Mouse (Mus musculus) intestine, embryonic 14.5 days (tissue): ENCODE data around the gene Slc26a1. TPM values are rescaled to one million over a fixed set of nuclear protein-coding genes. Genes with fewer than 3 reads are reported as not detected.

Source experiments
- ATAC-seq: fragments of 200-750 bp; cut with Nextera tagmentation; replicated peaks from 2 replicates; pipeline ENCODE4 v1.8.0; 2017; ENCODE audit warnings: low read depth, moderate number of reproducible peaks, moderate TSS enrichment, moderate library complexity; ENCODE audit not compliant: low FRiP score, low TSS enrichment
- DNase-seq: peaks from one replicate; pipeline ENCODE4 v3.0.0-alpha.2; 2018; ENCODE audit warnings: low spot score
- H3K27ac ChIP-seq: fragments of 300-500 bp; sonication (generic); 2 replicates; pipeline ENCODE4 v1.5.1; 2014; ENCODE audit warnings: low read depth, mild to moderate bottlenecking, control low read depth
- H3K27me3 ChIP-seq: fragments of 300-500 bp; sonication (generic); replicated peaks from 2 replicates; pipeline ENCODE4 v1.6.1; 2014; ENCODE audit warnings: low read length, control low read depth; ENCODE audit not compliant: control insufficient read depth, insufficient read depth
- H3K36me3 ChIP-seq: fragments of 300-500 bp; sonication (generic); 2 replicates; pipeline ENCODE4 v1.6.1; 2014; ENCODE audit warnings: low read length, control low read depth; ENCODE audit not compliant: control insufficient read depth, insufficient read depth
- H3K4me1 ChIP-seq: fragments of 300-500 bp; sonication (generic); replicated peaks from 2 replicates; pipeline ENCODE4 v1.6.1; 2014; ENCODE audit warnings: low read length, control low read depth, mixed read lengths; ENCODE audit not compliant: control insufficient read depth, insufficient read depth
- H3K4me2 ChIP-seq: fragments of 300-500 bp; sonication (generic); 2 replicates; pipeline ENCODE4 v1.6.1; 2014; ENCODE audit warnings: low read length
- H3K4me3 ChIP-seq: fragments of 300-500 bp; sonication (generic); 2 replicates; pipeline ENCODE4 v1.5.1; 2014; ENCODE audit warnings: low read depth, low read length, control low read depth, mixed read lengths
- H3K9ac ChIP-seq: fragments of 300-500 bp; sonication (generic); 2 replicates; pipeline ENCODE4 v1.6.1; 2014; ENCODE audit warnings: mild to moderate bottlenecking, low read length
- H3K9me3 ChIP-seq: fragments of 300-500 bp; sonication (generic); 2 replicates; pipeline ENCODE4 v1.6.1; 2016; ENCODE audit warnings: low read length, control low read depth; ENCODE audit not compliant: control insufficient read depth
- WGBS: fragments of 180-500 bp; shearing (Covaris S2); extraction: QIAGEN DNeasy Blood & Tissue Kit; methylation state at CpG from one replicate; pipeline ENCODE4 v1.1.7; 2014; 5-methylcytosine and 5-hydroxymethylcytosine counted together
- polyA plus RNA-seq: library from polyadenylated mRNA; unstranded; fragments of >200 nt; fragmentation: Nextera tagmentation; extraction: Ambion mirVana; gene quantifications from 2 replicates; pipeline ENCODE4 v1.2.1, GENCODE M21; 2014

The Slc26a1 gene
- polyA plus RNA-seq = 1.1 and 1.2 TPM in 2 replicates

- Histone ChIP-seq H3K27me3 (no peaks in the 10 kb centered on the region), H3K9me3 (no peaks in the 10 kb centered on the region), H3K4me2 (no peak within 1 kb of the TSS), H3K4me1 (peaks cover 13% of the 10 kb centered on the region; the same call in 1 of the 2 replicates), H3K36me3 (peaks cover 14% of the 10 kb centered on the region), H3K9ac (no peak within 1 kb of the TSS), H3K27ac (no peak within 1 kb of the TSS; the same call in 1 of the 2 replicates), H3K4me3 (no peak within 1 kb of the TSS)
- no peak for DNase-seq
- ATAC-seq = peak; percentile 28
- 71% methylated on average over 9 of the region's 9 CpGs for WGBS
These were observed at the start of gene Slc26a1 for GRCm38 (mm10) chr5:108675251-108675816. TSS of gene Slc26a1 (minus strand) at chr5:108675569.

- Histone ChIP-seq H3K4me1 (no peaks in the 10 kb centered on the region), H3K36me3 (no peaks in the 10 kb centered on the region), H3K27me3 (no peaks in the 10 kb centered on the region), H3K4me3 (no peak overlapping the region), H3K4me2 (no peak overlapping the region), H3K9ac (no peak overlapping the region), H3K9me3 (no peaks in the 10 kb centered on the region), H3K27ac (no peak overlapping the region)
- ATAC-seq (no peak), DNase-seq (no peak)
- 62% methylated on average over 2 of the region's 2 CpGs for WGBS
These were observed 48.6 kb upstream of the Slc26a1 start for GRCm38 (mm10) chr5:108724006-108724405.

- no peaks in the 10 kb centered on the region for H3K4me1 ChIP-seq
- no peak overlapping the region for H3K9ac ChIP-seq
- ATAC-seq (no peak), DNase-seq (no peak)
- H3K4me2 ChIP-seq = no peak overlapping the region
- H3K27me3 ChIP-seq = no peaks in the 10 kb centered on the region
- H3K4me3 ChIP-seq = no peak overlapping the region
- WGBS = 64% methylated on average over 7 of the region's 7 CpGs
- H3K36me3 ChIP-seq = no peaks in the 10 kb centered on the region
- no peaks in the 10 kb centered on the region for H3K9me3 ChIP-seq
- H3K27ac ChIP-seq = no peak overlapping the region
These were observed 44.4 kb upstream of the Slc26a1 start for GRCm38 (mm10) chr5:108719761-108720160.

GRCm38 (mm10) chr5:108718051-108718450 is 42.7 kb upstream of the Slc26a1 start:
- no peak for ATAC-seq
- H3K9ac ChIP-seq = no peak overlapping the region
- no peak overlapping the region for H3K4me2 ChIP-seq
- H3K9me3 ChIP-seq = no peaks in the 10 kb centered on the region
- H3K27me3 ChIP-seq = no peaks in the 10 kb centered on the region
- no peaks in the 10 kb centered on the region for H3K36me3 ChIP-seq
- no peaks in the 10 kb centered on the region for H3K4me1 ChIP-seq
- DNase-seq = no peak
- H3K4me3 ChIP-seq = no peak overlapping the region
- H3K27ac ChIP-seq = no peak overlapping the region
- 43% methylated on average over 4 of the region's 4 CpGs for WGBS

- Histone ChIP-seq H3K9ac (no peak overlapping the region), H3K27me3 (no peaks in the 10 kb centered on the region), H3K4me3 (no peak overlapping the region), H3K36me3 (no peaks in the 10 kb centered on the region), H3K27ac (no peak overlapping the region), H3K9me3 (no peaks in the 10 kb centered on the region), H3K4me1 (no peaks in the 10 kb centered on the region), H3K4me2 (no peak overlapping the region)
- ATAC-seq (no peak), DNase-seq (no peak)
- 83% methylated on average over 1 of the region's 1 CpGs for WGBS
These were observed 40.6 kb upstream of the Slc26a1 start for GRCm38 (mm10) chr5:108715974-108716373.

GRCm38 (mm10) chr5:108714149-108714548 is 38.8 kb upstream of the Slc26a1 start:
- H3K4me3 ChIP-seq = no peak overlapping the region
- DNase-seq (no peak), ATAC-seq (peak; percentile 54; the same call in 1 of the 2 replicates)
- H3K27me3 ChIP-seq = no peaks in the 10 kb centered on the region
- no peaks in the 10 kb centered on the region for H3K36me3 ChIP-seq
- H3K9ac ChIP-seq = no peak overlapping the region
- 64% methylated on average over 6 of the region's 6 CpGs for WGBS
- no peak overlapping the region for H3K4me2 ChIP-seq
- no peaks in the 10 kb centered on the region for H3K9me3 ChIP-seq
- no peaks in the 10 kb centered on the region for H3K4me1 ChIP-seq
- no peak overlapping the region for H3K27ac ChIP-seq

GRCm38 (mm10) chr5:108713691-108714090 is 38.3 kb upstream of the Slc26a1 start:
- no peak for DNase-seq
- no peak overlapping the region for H3K4me2 ChIP-seq
- H3K36me3 ChIP-seq = no peaks in the 10 kb centered on the region
- no peaks in the 10 kb centered on the region for H3K9me3 ChIP-seq
- no peak overlapping the region for H3K27ac ChIP-seq
- no peaks in the 10 kb centered on the region for H3K27me3 ChIP-seq
- H3K4me1 ChIP-seq = no peaks in the 10 kb centered on the region
- H3K4me3 ChIP-seq = no peak overlapping the region
- 0 out of 2 replicates have a peak, but pooled peaks have one; percentile 3 for ATAC-seq
- no peak overlapping the region for H3K9ac ChIP-seq

- Histone ChIP-seq H3K9ac (no peak overlapping the region), H3K36me3 (0 out of 2 replicates have a peak, but pooled peaks cover 4% of the 10 kb centered on the region), H3K4me1 (no peaks in the 10 kb centered on the region), H3K4me3 (no peak overlapping the region), H3K4me2 (no peak overlapping the region), H3K27me3 (no peaks in the 10 kb centered on the region), H3K9me3 (no peaks in the 10 kb centered on the region), H3K27ac (no peak overlapping the region)
- DNase-seq (no peak), ATAC-seq (no peak)
- WGBS = 85% methylated on average over 2 of the region's 2 CpGs
These were observed 37.7 kb upstream of the Slc26a1 start for GRCm38 (mm10) chr5:108713096-108713495.

- Histone ChIP-seq H3K27ac (no peak overlapping the region), H3K4me1 (no peaks in the 10 kb centered on the region), H3K4me2 (no peak overlapping the region), H3K4me3 (no peak overlapping the region), H3K27me3 (no peaks in the 10 kb centered on the region), H3K9me3 (no peaks in the 10 kb centered on the region), H3K36me3 (peaks cover 10% of the 10 kb centered on the region), H3K9ac (no peak overlapping the region)
- no peak for ATAC-seq
- 85% methylated on average over 6 of the region's 6 CpGs for WGBS
- DNase-seq = no peak
These were observed 36.6 kb upstream of the Slc26a1 start for GRCm38 (mm10) chr5:108711968-108712367.
